Mouse (Mus musculus) megakaryocyte, adult 5-6 weeks (primary cell): ENCODE data around the gene Rpsa. TPM values are rescaled to one million over a fixed set of nuclear protein-coding genes. Genes with fewer than 3 reads are reported as not detected.
A peak's percentile ranks its signal among the peaks of the same experiment; 100 is the strongest.
"Not testable (repeated sequence)": the region's sequence is repeated elsewhere in the genome, so short reads cannot be mapped to it uniquely, and the experiment has no call there.

Experiments
- ATAC-seq: 2 replicates; pipeline ENCODE4 v1.8.0; 2016; ENCODE audit warnings: mild to moderate bottlenecking, inconsistent platforms; ENCODE audit not compliant: poor library complexity, severe bottlenecking
- total RNA-seq, 2 experiments: library from RNA; stranded (forward) in 1 of 2; stranded (reverse) in 1 of 2; fragments of 153-499, 151-499 nt in 1 of 2; fragments of 221-1000, 200-1000 nt in 1 of 2; gene quantifications; 2 replicates each; pipeline versions ENCODE4 v1.2.3 to v1.2.4; 2015 to 2017

Gene Rpsa
- 2,172 and 2,241 TPM in 2 replicates for total RNA-seq (2015)
- 3,573 and 3,619 TPM in 2 replicates for total RNA-seq (2017)

GRCm38 (mm10) chr9:120127538-120128251, at the start of gene Rpsa:
Rpsa (plus strand) TSS chr9:120127689.
- peak; percentile 97 for ATAC-seq

- no peak for ATAC-seq
Observed at GRCm38 (mm10) chr9:120078241-120078640, 49.2 kb upstream of the Rpsa start.

- no peak for ATAC-seq
Observed at GRCm38 (mm10) chr9:120079901-120080300, 47.6 kb upstream of the Rpsa start.

- ATAC-seq, result no peak
Observed at GRCm38 (mm10) chr9:120080546-120081108, 46.9 kb upstream of the Rpsa start.

- ATAC-seq, result 0 out of 2 replicates have a peak, but pooled peaks have one; percentile 39
Observed at GRCm38 (mm10) chr9:120081247-120081646, 46.2 kb upstream of the Rpsa start.

GRCm38 (mm10) chr9:120081967-120082366, 45.5 kb upstream of the Rpsa start:
- no peak for ATAC-seq

GRCm38 (mm10) chr9:120082691-120083090, 44.8 kb upstream of the Rpsa start:
- no peak for ATAC-seq

GRCm38 (mm10) chr9:120083158-120083894, 44.2 kb upstream of the Rpsa start:
- ATAC-seq, result peak; percentile 86

- ATAC-seq, result no peak
Observed at GRCm38 (mm10) chr9:120084406-120084805, 43.1 kb upstream of the Rpsa start.

- ATAC-seq, result no peak
Observed at GRCm38 (mm10) chr9:120089125-120089524, 38.4 kb upstream of the Rpsa start.

- no peak for ATAC-seq
Observed at GRCm38 (mm10) chr9:120091086-120091485, 36.4 kb upstream of the Rpsa start.

GRCm38 (mm10) chr9:120091696-120092238, 35.7 kb upstream of the Rpsa start, which contains the start of gene Ccr8:
Ccr8 (plus strand) TSS chr9:120092114.
- no peak for ATAC-seq

- no peak for ATAC-seq
Observed at GRCm38 (mm10) chr9:120093701-120094100, 33.8 kb upstream of the Rpsa start.

GRCm38 (mm10) chr9:120095886-120096285, 31.6 kb upstream of the Rpsa start:
- no peak for ATAC-seq

- ATAC-seq, result peak; percentile 88
Observed at GRCm38 (mm10) chr9:120098682-120099081, 28.8 kb upstream of the Rpsa start.

- ATAC-seq, result no peak
Observed at GRCm38 (mm10) chr9:120099304-120099703, 28.2 kb upstream of the Rpsa start.

- peak; percentile 90 for ATAC-seq
Observed at GRCm38 (mm10) chr9:120101165-120101564, 26.3 kb upstream of the Rpsa start.

- not testable (repeated sequence) for ATAC-seq
Observed at GRCm38 (mm10) chr9:120108953-120109352, 18.5 kb upstream of the Rpsa start.

GRCm38 (mm10) chr9:120110211-120111018, 17.1 kb upstream of the Rpsa start, which contains the start of gene Slc25a38:
Slc25a38 (plus strand) TSS chr9:120110374.
- ATAC-seq, result peak; percentile 96

GRCm38 (mm10) chr9:120111156-120111945, 16.1 kb upstream of the Rpsa start:
- no peak for ATAC-seq
